Mouse (Mus musculus): ENCODE data around the gene Rbck1.
"Not testable (repeated sequence)": the region's sequence is repeated elsewhere in the genome, so short reads cannot be mapped to it uniquely, and the experiment has no call there.

Gene Rbck1

GRCm38 (mm10) chr2:152332101-152332825, at the start of gene Rbck1:
Gene Rbck1, minus strand, starts transcription at chr2:152332653.
- DNase-seq = peak; percentile 90

GRCm38 (mm10) chr2:152376345-152376741, 43.9 kb upstream of the Rbck1 start, which contains the start of gene Nrsn2:
Gene Nrsn2, minus strand, starts transcription at chr2:152376638.
- peak; percentile 63 for DNase-seq

GRCm38 (mm10) chr2:152375652-152376344, 43.3 kb upstream of the Rbck1 start:
- peak; percentile 64 for DNase-seq

- no peak for DNase-seq
These were observed 41.1 kb upstream of the Rbck1 start for GRCm38 (mm10) chr2:152373547-152373946.

- DNase-seq = no peak
These were observed 40.2 kb upstream of the Rbck1 start for GRCm38 (mm10) chr2:152372661-152373060.

GRCm38 (mm10) chr2:152372104-152372503, 39.7 kb upstream of the Rbck1 start:
- DNase-seq = no peak

- DNase-seq = no peak
These were observed 36.2 kb upstream of the Rbck1 start for GRCm38 (mm10) chr2:152368532-152369140.

- no peak for DNase-seq
These were observed 35.5 kb upstream of the Rbck1 start for GRCm38 (mm10) chr2:152367917-152368316.

- peak; percentile 63 for DNase-seq
These were observed 31.0 kb upstream of the Rbck1 start for GRCm38 (mm10) chr2:152363245-152364147.

- DNase-seq = no peak
These were observed 28.7 kb upstream of the Rbck1 start for GRCm38 (mm10) chr2:152361193-152361592.

GRCm38 (mm10) chr2:152360271-152360775, 27.9 kb upstream of the Rbck1 start:
- no peak for DNase-seq

GRCm38 (mm10) chr2:152359616-152360015, 27.2 kb upstream of the Rbck1 start:
- DNase-seq = no peak

- DNase-seq = not testable (repeated sequence)
These were observed 26.5 kb upstream of the Rbck1 start for GRCm38 (mm10) chr2:152358977-152359376.

GRCm38 (mm10) chr2:152357254-152357653, 24.8 kb upstream of the Rbck1 start:
- no peak for DNase-seq

GRCm38 (mm10) chr2:152349842-152350540, 17.5 kb upstream of the Rbck1 start:
- peak; percentile 32 for DNase-seq

GRCm38 (mm10) chr2:152349205-152349604, 16.8 kb upstream of the Rbck1 start:
- no peak for DNase-seq

- DNase-seq = no peak
These were observed 15.3 kb upstream of the Rbck1 start for GRCm38 (mm10) chr2:152347722-152348121.

- no peak for DNase-seq
These were observed 14.5 kb upstream of the Rbck1 start for GRCm38 (mm10) chr2:152346776-152347465.

GRCm38 (mm10) chr2:152345393-152345792, 12.9 kb upstream of the Rbck1 start:
- no peak for DNase-seq

GRCm38 (mm10) chr2:152344909-152345308, 12.5 kb upstream of the Rbck1 start:
- DNase-seq = no peak

- DNase-seq = no peak
These were observed 11.9 kb upstream of the Rbck1 start for GRCm38 (mm10) chr2:152344361-152344760.
